Mouse (Mus musculus): ENCODE results near the gene Gm49394.

Gene Gm49394

DNA sequence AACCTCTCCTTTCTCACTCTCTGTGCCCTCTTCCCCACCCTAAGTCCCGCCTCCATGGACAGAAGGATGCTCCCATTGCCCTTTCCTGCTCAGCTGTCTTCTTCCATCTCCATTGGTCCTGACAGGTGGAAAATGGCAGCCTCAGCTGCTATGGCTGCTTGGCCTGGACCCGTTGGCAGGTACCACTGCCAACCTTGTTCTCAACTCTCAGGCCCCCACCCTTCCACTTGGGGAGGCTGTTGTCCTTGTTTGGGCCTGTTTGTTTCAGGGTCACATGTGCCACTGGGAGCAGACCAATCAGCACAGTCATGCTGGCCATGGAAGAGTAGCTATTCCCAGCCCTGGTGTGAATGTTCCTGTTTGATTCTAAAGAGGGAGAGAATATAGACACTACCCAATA, 68.8 kb downstream of the Gm49394 start:
- in situ Hi-C loops (cut with MboI; ENCODE audit: low pct_unique_long_range_greater_than_20kb in 1 of 2, low sequenced_read_pairs in 2 of 2, unreplicated experiment in 1 of 2) = no loop called here
